Mouse (Mus musculus) forelimb bud, embryonic 11.5 days (tissue): ENCODE measurements around the gene Mpst.
A peak's percentile ranks its signal among the peaks of the same experiment; 100 is the strongest.

Source experiments
- DNase-seq: peaks from one replicate; pipeline ENCODE4 v3.0.0-alpha.2; 2012; ENCODE audit warnings: low read depth, low spot score

Mpst gene

DNA sequence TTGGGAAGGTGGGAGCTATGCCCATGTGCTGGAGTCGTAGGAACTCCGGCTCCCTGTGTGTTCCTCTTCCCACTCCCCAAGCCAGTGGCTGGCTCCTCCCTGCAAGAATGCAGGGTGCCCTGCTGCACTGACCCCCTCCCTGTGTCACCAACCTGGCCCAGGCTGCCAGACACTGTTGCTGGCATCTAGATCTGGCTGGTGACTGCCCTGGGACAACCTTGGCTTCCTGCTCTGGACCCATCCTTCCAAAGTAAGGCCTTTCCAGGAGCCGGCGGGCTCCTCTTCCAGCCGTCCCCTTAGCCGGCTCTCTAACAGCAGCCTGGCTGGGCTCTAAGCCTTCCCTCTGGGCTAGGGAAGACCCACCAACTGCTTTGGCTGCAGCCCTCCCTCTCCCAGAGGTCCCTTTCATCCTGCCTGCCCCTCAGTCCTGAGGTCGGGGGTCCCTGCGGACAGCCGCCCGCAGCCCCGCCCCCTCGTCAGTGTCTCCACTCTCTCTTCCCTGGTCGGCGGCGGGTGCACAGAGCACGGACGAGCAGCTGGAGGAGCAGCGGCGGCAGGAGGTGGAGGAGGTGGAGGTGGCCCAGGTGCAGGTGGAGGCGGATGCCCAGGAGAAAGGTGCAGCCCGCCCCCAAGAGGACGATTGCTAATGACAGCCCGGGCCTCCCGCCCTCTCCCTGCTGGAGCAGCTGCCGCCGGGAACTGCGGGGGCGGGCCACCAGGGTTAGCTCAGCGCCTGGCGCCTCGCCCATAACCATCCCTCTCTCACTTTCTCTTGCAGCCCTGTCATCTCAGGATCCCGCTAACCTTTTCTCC, 30.4 kb downstream of the Mpst start:
- DNase-seq, result peak; percentile 24

DNA sequence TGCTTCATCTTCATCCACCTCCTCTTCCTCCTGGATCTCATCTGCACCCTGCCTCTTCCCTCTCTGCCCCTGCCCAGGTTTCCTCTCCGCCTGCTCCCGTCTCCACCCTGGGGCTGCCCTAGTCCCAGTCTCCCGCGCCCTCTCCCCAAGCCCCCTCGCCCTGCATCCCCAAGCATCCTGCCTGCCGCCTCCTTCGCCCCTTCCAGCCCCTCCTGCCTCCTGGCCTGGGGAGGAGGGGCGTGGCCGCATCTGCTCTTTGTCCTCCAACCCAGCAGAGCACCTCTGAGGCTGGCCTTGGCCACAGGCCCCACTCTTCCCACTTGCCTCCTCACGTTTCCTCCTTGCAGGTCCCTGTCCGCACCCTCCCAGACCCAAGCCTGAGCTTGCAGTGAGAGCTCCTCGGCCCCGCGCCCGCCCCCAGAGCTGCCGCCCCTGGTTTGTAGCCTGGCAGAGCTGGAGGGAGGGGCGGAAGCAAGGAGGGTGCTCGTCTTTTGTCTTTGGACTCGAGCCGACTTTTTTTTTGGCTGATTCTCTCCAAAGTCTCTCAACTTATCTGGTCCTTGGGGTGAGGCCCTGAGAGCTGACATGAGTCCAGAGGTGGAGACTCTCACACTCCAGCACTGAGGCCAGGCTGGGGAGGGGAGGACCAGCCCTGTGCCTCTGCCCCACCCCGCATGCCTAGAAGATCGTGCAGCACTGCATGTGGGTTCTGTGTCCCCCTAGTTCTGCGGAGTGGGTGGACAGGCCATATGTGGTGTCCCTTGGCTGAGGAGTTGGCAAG, 31.2 kb downstream of the Mpst start:
- DNase-seq, result no peak

DNA sequence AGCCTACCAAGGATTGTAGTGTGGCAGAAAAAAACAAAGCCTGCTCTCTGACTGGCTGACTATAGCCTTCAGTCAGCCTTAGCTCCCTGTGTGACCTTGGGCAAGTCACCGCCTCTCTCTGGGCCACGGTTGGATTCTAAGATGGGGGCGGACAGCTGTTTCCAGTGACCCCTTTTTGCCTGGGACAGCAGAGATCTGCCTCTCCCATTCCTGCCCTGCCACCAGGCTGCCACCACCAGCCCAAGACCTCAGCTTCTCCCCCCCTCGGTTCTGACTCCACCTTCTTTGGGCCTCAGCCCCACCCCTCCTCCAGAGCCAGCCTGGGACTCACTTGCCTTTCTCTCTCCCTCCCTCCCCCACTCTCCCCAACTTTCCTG, 31.8 kb downstream of the Mpst start:
- no peak for DNase-seq

DNA sequence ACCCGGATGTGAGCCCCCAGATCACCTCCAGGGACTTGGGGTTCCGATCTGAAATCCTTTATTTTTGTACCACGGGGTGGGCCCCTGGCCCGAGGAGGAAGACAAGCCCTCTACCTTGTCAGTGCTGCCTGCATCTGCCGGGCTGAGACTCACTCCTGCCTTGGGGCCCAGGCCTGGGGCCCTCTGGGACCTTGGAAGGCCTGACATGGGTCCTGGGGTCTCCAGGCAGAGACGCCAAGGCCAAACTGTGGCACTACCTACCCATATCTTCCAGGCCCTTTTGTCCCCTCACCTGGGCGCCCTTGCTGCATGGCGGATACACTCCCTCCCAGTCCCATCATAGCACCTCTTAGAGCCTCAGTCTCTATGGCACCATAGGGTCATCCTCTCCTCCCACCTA, 32.3 kb downstream of the Mpst start:
- no peak for DNase-seq

DNA sequence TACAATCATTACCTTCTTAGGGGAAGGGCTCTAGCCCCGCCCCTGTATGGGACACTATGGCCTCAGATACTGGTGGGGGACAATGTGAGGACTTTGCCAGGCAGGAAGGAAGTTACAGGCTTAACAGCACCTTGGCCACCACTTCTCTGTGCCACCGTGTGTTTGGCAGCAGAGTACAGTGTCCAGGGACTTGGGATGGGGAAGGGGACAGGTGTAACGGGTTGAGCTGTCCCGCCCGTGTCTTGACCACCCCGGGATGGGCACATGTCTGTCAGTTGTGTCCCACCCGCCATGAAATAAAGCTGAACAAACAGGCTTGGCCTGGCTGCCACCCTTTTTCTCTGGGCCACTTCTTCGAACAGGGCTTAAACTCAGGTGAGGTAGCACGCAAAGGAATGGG, 32.8 kb downstream of the Mpst start:
- no peak for DNase-seq

DNA sequence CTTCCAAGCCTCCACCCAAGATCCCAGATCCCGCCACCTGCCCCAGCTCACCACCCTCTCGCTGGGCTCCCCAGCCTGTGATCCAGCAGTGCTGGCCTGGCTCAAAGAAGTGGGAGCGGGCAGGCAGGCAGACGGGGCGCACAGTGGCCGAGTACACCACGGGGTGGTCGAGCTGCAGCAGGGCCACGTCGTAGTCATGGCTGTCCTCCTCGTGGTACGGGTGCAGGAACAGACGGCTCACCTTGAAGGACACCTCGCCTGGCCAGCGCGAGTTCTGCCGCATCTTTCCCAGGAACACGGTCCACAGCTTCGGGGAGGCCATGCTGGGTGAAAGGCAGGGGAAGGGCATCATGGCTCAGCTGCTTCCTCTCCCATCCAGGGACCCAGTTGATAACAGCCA, 36.0 kb downstream of the Mpst start:
- no peak for DNase-seq

DNA sequence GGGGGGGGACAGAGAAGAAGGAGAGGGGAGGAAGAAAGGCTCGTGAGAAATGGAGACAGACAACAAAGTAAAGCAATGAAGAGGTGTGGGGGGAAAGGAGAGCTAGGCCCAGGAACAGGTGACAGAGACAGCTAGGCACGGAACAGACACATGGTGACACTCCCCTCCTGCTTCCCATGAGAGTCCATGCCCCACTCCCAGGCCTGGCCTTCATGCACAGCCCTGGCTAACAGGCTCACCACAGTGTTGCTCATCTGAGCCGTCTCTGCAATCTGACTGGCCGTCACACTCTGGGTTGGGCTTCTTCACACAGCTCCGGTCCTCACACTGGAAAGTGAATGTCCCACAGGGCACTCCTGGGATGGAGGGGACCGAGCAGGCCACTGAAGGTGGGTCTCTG, 37.6 kb downstream of the Mpst start:
- DNase-seq, result no peak

DNA sequence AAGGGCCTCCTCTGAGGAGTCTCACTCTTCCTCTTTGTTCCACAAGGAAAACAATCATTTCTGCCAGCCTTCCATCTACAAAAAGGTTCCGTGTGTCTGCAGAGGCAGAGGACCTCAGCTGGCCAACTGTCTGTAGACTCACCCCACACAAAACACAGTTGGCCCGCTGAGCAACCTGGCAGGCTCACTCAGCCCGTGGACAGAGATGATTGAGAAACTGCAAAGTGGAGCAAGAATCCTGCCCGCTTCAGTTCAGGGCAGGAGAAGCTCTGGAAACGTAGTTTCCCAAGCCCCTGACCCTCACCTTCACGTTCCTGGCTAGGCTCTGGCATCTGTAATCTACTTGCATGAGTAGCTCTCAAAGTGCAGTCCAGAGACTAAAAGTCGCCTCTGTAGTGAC, 40.9 kb downstream of the Mpst start:
- no peak for DNase-seq

DNA sequence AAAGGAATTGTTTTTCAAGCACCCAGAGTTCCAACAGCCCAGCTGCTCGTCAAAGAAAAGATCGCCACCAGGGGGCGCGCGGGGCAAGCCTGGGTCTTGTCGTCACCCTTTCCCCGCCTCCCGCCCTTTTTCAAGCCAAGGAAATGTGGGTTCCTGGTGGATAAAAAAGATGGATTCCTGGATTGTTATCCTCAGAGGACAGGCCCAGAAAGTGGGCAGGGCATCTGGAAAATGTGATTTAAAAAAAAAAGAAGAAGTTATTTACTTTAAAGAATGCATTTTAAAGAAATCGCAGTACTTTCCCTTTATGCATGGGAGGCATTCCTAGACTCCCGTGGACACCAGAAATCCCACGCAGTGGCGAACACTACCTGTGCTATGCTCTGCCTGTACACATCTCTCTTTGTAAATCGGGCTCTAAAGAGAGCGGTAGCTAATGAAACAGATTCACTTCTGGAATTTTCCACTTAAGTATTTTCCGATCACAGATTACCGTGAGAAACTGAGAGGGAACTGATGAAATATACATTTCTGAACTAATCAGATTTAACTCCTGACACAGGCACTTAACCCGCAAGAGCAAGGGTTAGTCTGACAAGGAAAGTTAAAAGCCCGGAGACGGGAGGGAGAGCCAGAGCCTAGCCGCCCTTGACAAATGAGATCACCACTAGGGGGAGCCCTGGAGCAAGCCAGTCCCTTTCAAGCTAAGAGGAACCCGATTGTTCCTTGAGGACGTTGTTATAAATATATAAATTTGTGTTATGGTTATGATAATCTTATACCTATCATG, 41.7 kb downstream of the Mpst start:
- peak; percentile 91 for DNase-seq

DNA sequence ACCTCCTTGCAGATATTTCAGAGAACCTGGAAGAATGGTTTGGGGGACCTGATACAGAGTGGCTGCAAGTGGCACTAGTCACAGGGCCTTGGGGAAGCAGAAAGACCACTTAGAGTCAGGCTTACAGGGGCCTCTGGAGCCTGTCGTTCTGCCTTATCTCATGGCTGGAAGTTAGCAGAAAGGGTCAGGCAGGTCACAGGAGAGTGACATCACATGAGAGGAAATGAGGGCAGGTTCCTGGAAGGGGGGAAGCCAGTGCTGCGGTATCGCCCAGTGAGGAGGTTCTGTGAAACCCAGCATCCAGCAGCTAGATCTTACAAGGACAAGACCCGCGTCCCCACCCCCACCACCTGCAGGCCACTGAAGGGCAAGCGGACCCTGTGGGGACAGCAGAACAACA, 42.9 kb downstream of the Mpst start:
- no peak for DNase-seq

DNA sequence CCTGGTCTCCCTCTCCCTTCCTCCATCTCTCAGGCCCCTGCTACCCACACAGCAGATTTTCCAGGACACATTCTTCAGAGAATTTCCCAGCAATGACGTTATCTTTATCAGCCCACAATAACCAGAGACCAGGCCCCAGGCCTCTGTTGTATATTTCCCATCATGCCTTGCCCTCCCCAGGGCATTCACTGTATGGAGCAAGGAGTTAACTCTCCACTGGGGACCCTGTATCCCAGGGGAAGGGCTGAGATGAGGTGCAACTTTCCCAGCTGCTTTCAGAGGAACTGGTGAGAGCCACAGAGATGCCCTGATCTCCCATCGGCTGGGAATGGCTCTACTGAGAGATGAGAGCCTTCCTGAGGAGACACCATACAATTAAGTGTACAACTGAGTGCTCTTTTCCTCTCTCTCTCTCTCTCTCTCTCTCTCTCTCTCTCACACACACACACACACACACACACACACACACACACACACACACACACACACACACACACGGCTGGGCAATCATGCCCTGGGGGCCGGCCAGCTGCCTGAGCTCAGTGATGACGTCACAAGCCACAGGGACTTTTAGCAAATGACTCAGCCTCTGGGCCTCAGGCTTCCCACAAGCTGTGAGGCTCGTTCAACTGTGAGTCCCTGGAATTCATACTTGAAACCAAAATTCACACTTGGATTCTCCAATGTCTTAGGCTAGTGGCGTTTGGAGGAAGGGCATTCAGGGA, 43.6 kb downstream of the Mpst start:
- peak; percentile 40 for DNase-seq

DNA sequence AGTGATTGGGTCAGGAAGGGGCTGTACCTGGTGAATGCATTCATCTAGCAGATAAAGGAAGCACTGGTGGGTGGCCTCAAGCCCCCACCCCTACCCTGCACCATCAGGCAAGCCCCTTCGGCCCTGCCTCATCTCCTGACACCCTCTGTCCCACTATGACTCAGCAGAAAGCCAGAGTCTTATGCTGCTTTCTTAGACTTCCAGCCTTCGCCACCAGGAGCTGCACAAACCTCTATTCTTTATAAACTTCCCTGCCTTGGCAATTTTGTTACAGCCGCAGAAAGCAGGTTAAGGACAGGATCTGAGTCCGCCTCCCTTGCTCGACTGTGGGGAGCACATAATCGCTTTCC, 44.2 kb downstream of the Mpst start:
- DNase-seq, result no peak

DNA sequence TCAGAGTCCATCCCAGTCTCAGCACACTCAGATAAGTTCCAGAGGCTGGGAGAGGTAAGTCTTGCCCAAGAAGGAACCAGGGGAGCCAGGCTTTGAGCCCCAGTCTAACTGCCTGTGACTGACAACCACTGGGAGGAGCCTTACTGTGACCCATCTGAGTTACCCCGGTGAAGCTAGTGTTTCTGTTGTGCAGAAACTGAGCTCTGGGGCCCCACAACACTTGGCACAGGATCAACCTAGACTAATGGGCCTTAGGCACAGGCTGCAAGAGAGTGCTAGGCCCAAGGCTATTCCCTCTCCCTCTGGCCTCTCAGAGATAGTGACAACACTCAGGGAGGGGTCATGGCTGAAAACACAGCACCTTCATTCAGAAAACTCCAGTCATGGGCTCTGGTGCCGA, 45.0 kb downstream of the Mpst start:
- DNase-seq, result no peak

DNA sequence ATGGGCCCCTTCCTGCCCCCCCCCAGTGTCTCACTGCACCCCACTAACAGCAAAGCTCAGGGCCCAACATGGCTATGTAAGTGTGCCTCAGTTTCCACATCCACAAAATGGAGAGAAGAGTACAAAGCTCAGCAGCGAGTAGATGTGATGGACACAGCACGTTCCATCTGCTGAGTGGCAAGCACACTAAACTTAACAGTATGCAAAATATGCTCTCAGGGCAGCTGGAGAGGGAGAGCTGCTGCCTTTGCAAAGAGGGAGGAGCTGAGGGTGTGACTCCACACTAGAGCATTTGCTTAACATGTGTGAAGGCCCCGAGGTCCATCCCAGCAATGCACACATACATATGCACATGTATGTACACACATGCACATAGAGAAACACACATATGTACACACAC, 46.7 kb downstream of the Mpst start:
- DNase-seq, result no peak

DNA sequence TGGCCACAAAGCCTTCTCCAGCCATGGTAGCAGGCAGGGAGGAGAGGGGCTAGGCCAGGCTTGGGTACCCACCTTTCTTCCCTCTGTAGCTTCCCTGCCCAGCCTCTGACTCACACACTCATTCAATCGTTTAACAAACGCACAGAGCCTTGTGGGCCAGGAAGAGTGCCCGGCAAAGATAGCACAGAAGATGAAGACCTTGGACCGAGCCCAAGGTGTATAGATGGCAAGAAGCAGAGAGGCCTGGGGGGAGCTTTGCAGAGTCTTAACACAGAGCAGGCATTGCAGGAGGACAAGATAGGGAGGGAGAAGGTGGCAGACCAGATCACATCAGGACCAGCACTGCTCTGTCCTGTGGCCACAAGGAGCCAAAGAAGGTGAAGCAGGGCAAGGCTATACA, 49.0 kb downstream of the Mpst start:
- DNase-seq, result no peak

DNA sequence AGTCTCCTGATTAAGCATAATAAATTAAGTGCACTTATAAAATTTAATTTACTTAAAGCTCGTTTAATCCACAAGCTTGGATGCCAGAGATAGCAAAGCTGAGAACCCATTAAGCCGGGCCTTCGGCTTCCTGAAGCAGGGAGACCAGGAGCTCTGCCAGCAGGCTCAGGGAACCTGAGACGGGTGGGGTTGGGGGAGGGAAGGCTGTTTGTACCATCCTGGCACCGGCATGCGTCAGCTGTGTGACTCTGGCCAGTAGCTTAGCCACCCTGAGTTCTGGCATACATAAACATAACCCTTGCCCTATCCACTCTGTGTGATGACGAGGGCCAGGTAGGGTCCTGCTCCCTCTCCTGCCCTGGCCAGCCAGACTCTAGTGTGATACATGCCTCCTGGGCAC, 49.8 kb downstream of the Mpst start:
- no peak for DNase-seq

DNA sequence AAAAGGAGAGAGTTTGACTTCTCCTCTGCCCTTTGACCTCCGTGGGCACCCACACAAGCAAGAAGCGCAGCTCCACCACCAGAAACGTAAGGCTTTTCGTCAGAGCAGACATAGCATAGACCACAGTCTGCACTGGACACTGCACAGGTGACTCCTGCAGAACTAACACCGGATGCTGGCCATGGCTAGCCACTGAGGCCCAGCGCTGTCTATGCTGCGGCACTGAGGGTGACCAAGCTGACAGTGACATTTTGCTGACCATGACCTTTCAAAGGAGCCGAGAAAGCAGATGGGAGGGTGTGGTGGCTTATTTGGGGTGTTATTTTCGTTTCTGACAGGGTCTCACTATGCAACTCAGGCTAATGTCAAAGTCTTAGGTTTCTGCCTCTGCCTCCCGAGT, 51.0 kb downstream of the Mpst start:
- DNase-seq, result no peak

DNA sequence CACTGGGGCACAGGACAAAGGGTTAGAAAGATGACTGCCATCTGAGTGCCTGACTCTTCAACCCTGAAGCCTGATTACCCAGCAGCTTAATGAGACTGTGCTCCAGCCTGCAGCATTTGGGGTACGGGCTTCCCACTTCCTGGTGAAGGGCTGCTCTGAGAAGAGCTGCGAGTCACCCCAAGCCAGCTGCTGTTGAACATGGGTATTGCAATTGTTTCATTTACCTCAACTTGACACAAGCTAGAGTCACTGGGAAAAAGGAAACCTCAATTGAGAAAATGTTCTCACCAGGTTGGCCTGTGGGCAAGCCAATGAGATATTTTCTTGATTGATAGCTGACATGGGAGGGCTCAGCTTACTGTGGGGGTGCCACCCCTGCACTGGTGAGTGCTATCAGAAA, 56.8 kb downstream of the Mpst start:
- DNase-seq, result no peak
